Mouse (Mus musculus) megakaryocyte, adult 5-6 weeks (primary cell): ENCODE data around the gene Naa38. TPM values are rescaled to one million over a fixed set of nuclear protein-coding genes. Genes with fewer than 3 reads are reported as not detected.
A peak's percentile ranks its signal among the peaks of the same experiment; 100 is the strongest.

Experiments used
- ATAC-seq: 2 replicates; pipeline ENCODE4 v1.8.0; 2016; ENCODE audit warnings: mild to moderate bottlenecking, inconsistent platforms; ENCODE audit not compliant: poor library complexity, severe bottlenecking
- total RNA-seq, 2 experiments: library from RNA; stranded (forward) in 1 of 2; stranded (reverse) in 1 of 2; fragments of 153-499, 151-499 nt in 1 of 2; fragments of 221-1000, 200-1000 nt in 1 of 2; gene quantifications; 2 replicates each; pipeline versions ENCODE4 v1.2.3 to v1.2.4; 2015 to 2017

The Naa38 gene
- total RNA-seq, 2 experiments from 2014 or later = 90.6 to 161 TPM

DNA sequence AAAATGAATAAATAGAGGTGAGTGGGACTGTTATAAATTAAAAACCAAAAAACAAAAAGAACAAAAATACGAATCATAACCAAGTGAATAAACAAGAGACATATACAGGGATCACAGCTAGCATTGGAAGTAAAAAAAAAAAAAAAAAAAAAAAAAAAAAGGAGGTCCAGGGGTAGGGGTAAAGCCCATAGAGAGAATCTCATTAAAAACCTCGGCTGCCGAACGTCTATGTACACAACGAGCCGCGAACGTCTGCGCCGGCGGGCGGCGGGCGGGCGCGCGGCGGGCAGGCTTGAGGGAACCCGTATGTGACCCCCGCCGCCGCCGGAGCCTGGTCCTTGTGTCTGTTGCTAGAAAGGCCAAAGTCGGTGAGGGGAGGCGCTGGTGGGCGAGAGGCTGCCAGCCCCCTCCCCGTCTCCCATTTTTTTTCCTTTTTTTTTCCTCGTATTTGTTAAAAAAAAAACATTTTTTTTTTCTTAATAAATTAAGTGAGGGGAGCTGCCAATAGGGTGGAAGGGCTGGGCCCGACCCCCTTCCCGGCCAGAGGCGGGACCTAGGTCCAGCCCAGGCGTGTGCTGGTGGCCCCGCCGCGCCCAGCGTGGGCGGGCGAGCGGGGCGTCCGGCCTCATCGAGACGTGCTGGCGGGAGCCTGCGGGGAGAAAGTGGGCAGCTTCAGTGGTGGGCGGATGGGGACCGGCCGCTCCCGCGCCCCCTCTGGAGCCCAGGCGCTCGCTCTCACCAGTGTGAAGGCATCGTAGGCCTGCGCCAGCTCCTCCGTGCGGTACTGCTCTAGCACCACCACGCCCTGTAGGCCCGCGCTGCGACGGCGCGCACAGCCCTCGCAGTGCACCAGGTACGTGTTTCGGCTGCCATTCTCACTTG lies 4.2 kb downstream of the Naa38 start:
- no peak for ATAC-seq

- no peak for ATAC-seq
These were observed 5.0 kb downstream of the Naa38 start for GRCm38 (mm10) chr11:69400083-69400850.

GRCm38 (mm10) chr11:69401210-69401637 lies 5.9 kb downstream of the Naa38 start:
- ATAC-seq = peak; percentile 91

DNA sequence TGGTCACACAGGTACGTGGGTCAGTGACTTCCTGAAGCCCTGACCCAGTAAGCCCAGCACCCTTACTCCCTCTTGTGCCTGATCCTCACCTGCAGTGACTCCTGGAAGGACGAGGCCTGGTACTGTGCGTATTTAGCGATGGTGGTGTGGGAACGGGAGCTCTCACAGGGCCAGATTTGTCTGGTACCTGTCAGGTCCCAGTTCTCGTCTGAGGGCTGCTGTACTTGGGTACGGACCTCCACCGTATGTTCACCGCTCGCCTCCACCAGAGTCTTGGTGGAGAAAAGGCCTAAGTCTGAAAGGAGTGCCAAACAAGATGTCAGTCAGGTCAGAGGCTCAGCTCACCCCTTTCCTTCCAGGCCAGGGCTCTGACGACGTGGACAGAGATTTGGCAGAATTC lies 6.7 kb downstream of the Naa38 start:
- ATAC-seq = no peak

GRCm38 (mm10) chr11:69403691-69404594 lies 8.7 kb downstream of the Naa38 start:
- ATAC-seq = no peak

DNA sequence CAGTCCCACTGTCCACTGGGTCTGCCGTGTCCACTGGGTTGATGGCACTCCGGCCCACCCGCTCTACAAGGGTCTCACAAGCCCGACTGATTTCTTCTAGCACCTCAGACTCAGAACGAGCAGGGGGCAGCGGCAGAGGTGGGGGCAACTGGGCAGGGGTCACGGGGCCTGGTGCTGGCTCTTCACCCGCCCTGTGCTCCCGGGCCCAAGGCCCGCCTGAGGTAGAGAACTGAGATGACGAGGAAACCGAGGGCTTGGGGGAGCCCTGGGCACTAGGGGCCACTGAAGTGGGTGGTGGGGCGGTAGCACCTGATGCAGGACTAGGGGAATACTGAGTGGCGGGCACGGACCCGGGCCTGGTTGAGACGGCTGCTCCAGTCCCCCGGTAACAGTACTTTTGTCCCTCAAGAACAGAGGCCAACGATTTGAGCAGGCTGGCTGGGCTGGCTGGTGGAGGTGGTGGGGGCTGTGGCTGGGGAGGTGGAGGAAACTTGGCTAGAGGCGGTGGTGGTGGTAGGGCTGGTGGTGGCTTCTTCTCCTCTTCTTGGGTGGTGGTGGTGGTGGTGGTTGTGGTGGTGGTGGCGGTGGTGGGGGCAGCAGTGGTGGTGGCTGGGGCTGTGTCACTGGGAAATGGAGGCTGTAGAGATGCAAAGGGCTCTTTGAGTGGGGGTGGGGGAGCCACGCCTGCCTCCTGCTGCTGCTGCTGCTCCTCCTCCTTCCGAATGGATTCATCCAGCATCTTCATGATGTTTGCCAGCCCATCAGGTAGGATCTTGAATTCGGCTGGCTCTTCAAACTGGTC lies 9.5 kb downstream of the Naa38 start:
- ATAC-seq = no peak

- ATAC-seq = no peak
These were observed 10.3 kb downstream of the Naa38 start for GRCm38 (mm10) chr11:69405397-69406200.

DNA sequence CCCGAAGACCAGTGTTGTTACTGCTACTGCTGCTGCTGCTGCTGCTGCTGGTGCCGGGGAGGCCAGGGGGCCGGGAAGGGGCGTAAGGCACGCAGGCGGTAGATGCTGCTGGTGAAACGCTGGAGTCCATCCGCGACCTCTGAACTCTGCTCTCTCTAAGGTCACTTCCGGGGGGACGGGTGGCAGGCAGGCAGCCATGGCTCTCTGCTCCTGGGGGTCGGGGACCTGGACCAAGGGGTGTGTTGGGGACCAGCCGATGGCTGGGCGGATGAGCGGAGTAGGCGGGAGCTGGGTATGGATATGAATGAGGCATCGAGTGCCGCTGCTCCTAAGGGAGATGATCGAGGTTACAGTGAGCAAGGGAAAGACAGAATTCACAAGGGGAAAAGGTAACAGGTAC lies 11.0 kb downstream of the Naa38 start:
- no peak for ATAC-seq

- no peak for ATAC-seq
These were observed 11.8 kb downstream of the Naa38 start for GRCm38 (mm10) chr11:69406867-69407723.

DNA sequence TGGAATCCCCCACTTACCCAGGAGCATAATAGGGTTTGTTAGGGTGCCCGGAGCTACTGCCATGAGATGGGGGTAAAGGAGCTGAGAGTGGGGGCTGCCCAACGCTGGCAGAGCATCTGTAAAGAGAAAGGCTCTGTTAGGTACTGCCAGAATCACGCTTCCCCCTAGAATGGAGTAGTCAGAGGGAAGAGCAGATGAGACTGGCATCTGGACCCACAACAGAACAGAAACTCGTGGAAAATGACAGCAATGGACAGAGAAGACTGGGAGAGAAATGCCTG lies 12.4 kb downstream of the Naa38 start:
- ATAC-seq = no peak

GRCm38 (mm10) chr11:69408541-69409377 lies 13.5 kb downstream of the Naa38 start:
- ATAC-seq = peak; percentile 50

DNA sequence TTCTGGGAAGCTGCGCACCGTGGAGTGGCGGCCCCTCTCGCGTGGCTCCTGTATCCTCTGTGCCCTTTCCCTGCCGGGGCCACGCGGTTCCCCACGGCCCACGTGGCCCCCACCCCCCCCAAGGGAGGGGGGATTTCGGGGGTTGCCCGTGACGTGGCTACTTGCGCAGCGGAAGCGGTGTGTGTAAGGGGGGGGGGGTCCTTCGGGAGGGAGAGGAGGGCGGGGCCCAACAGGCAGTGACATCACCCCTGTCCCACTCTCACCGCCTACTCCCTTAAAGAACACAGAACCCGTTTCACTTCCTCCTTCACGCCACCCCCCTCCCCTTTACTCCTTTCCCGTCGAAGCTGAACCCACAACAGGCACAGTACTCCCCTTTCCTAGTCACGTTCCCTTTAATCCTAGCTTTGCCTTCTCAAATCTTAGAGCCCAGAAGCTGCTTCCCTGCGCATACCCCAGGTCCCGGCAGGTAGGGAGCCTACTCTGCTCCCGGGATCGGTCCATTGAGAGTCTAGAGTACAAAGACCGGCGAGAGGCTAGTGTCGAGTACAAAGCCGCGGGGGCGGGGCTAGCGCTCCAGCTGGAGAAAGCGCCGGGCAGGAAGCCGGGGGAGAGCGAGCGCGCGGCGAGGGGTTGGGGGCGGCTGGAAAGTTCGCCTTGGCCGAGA lies 14.2 kb downstream of the Naa38 start:
- peak; percentile 31 for ATAC-seq

- no peak for ATAC-seq
These were observed 14.7 kb downstream of the Naa38 start for GRCm38 (mm10) chr11:69410045-69410309.

DNA sequence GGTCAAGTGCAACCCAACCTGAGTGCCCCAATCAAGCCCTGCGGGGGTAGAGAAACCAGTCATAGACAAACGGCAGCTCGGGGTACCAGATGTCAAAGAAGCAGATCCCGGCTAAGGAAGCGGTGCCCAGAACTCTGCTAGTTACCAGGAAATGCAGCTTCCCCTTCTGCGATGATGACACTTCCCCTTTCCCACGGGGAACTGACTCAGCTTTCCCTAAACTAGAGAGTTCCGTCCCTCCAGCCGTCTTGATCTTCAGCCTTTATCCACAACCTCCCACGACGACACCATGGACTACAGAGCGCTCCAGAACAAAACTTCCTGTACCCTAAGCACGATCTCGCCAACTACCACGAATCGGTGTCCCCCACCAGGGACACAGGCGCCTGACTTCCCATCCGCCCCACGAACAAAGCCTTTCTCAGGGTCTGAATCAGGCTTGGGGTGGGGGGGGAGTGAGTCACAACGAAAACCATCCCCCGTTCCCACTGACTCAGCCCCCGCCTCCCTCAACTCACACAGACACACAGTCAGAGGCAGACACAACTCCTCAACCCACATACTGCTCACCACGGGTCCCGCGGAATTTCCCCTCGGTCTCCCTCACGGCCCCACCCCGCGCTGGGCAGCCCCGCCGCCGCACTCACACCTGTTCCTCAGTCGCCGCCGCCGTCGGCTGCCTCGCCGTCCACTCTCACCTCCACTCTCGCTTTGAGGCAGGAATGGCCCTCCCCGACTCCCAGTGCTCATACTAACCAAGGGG lies 15.2 kb downstream of the Naa38 start:
- ATAC-seq = peak; percentile 26

- peak; percentile 17 for ATAC-seq
These were observed 15.8 kb downstream of the Naa38 start for GRCm38 (mm10) chr11:69411073-69411535.

DNA sequence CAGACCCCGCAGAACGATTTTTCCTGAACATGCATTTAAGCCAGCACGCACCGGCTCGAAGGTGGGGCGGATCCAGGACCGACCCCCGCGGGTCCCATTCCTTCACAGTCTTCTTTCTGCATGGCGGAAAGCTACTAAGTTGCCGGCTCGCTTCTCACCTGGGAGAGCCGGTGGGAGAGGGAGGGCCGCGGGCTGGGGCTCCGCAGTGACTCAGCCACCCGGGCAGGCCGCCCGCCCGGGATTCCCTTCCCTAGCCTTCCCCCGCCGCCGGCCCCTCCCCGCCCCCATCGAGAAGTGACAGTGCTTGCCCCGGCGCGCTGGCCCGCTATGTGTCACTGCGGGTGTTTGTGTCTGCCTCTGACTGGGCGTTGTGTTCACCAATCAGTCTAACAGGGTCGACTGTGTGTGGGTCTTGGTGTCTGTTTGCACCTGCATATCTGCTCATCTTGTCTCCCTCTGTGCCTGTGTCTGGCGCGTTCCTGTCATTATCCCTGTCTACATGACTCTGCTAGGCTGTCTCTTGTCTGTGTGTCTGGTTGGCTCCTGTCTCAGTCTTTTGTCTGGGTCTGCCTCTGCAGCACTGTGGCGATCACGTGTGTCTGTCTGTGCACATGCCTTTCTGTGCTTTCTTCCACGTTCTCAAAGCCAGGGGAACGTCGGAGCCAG lies 16.4 kb downstream of the Naa38 start:
- ATAC-seq = peak; percentile 4; the same call in 1 of the 2 replicates
